ENCODE assay signal across 8 mouse cellular contexts in genomic region chr19:60553501-60553900, GRCm38 (mm10). TPM values are rescaled to one million over a fixed set of nuclear protein-coding genes. Genes with fewer than 3 reads are reported as not detected.
DNase-seq lines count a peak whose midpoint lies in the region.

No protein-coding gene starts in this region.

- intact Hi-C loops in gastrocnemius, postnatal 14 days (cut with DNase I; ENCODE audit: low total_unique reads), result loop anchor here (10.0 kb wide), 1 partner anchor 89 kb away; the partner anchor contains the start of gene Prlhr

- peak; percentile 63 for DNase-seq in layer of hippocampus, adult 11-12 months (ENCODE audit: low spot score)
- DNase-seq in layer of hippocampus, adult 9-11 months, result no peak
- DNase-seq in MN1 (ENCODE audit: low spot score), result peak; percentile 71
- DNase-seq in c-Kit-positive CD71-positive TER-119-positive erythroid progenitor cells, embryonic 14.5 days (ENCODE audit: low spot score), result peak; percentile 56
- DNase-seq in gastrocnemius, postnatal 14 days, result peak; percentile 18
- peak; percentile 26 for DNase-seq in left cerebral cortex, adult 11 months (ENCODE audit: low spot score)
- DNase-seq in natural killer cell, adult 2 months (ENCODE audit: low spot score in 2 of 2), result peak; percentile 30 to 59
- peak; percentile 57 for DNase-seq in thymus, postnatal 14 days

RNA-seq across cellular contexts. Expression of gene Cacul1, which starts 27.3 kb away (rescaled TPM):
- 10 to 100 TPM; 25.4 to 26.0 TPM for total RNA-seq in gastrocnemius, postnatal 14 days (2021)
